Mouse (Mus musculus): ENCODE data around the gene Maml3. TPM values are rescaled to one million over a fixed set of nuclear protein-coding genes. Genes with fewer than 3 reads are reported as not detected.

Maml3 gene
- polyA plus RNA-seq, 1 experiment from 2014 or later: 2.9 TPM

GRCm38 (mm10) chr3:51757032-51757431 is 347.8 kb downstream of the Maml3 start:
- ATAC-seq (ENCODE audit: low FRiP score, low TSS enrichment): no peak
- DNase-seq (ENCODE audit: low spot score): no peak
- Histone ChIP-seq H3K9ac (ENCODE audit: low read length) (no peak overlapping the region), H3K27me3 (ENCODE audit: control insufficient read depth, insufficient read depth, low read length) (no peaks in the 10 kb centered on the region), H3K4me3 (ENCODE audit: low read depth, low read length) (no peak overlapping the region), H3K9me3 (ENCODE audit: control insufficient read depth, low read length) (no peaks in the 10 kb centered on the region), H3K36me3 (ENCODE audit: control insufficient read depth, insufficient read depth, low read length) (no peaks in the 10 kb centered on the region), H3K4me2 (replicated peaks; ENCODE audit: low read depth) (no peak overlapping the region), H3K27ac (replicated peaks) (no peak overlapping the region), H3K4me1 (replicated peaks; ENCODE audit: control insufficient read depth, insufficient read depth) (no peaks in the 10 kb centered on the region)
- TF ChIP-seq CTCF (IDR thresholded peaks at IDR 0.05; ENCODE audit: low read depth) (no peak), EP300 (optimal IDR thresholded peaks at IDR 0.05) (no peak)
- 91% methylated on average over 5 of the region's 5 CpGs for whole genome bisulfite sequencing

- H3K9ac ChIP-seq (ENCODE audit: low read length): no peak overlapping the region
- no peak for TF ChIP-seq EP300 (optimal IDR thresholded peaks at IDR 0.05)
- TF ChIP-seq CTCF (IDR thresholded peaks at IDR 0.05; ENCODE audit: low read depth): no peak
- H3K4me2 ChIP-seq (replicated peaks; ENCODE audit: low read depth): no peak overlapping the region
- 72% methylated on average over 5 of the region's 5 CpGs for WGBS
- DNase-seq (ENCODE audit: low spot score): no peak
- H3K4me3 ChIP-seq (ENCODE audit: low read depth, low read length): no peak overlapping the region
- no peaks in the 10 kb centered on the region for H3K9me3 ChIP-seq (ENCODE audit: control insufficient read depth, low read length)
- H3K27ac ChIP-seq (replicated peaks): no peak overlapping the region
- no peaks in the 10 kb centered on the region for H3K27me3 ChIP-seq (ENCODE audit: control insufficient read depth, insufficient read depth, low read length)
- peak; percentile 51; the same call in 1 of the 2 replicates for ATAC-seq (ENCODE audit: low FRiP score, low TSS enrichment)
- no peaks in the 10 kb centered on the region for H3K4me1 ChIP-seq (replicated peaks; ENCODE audit: control insufficient read depth, insufficient read depth)
- H3K36me3 ChIP-seq (ENCODE audit: control insufficient read depth, insufficient read depth, low read length): no peaks in the 10 kb centered on the region
Measured at GRCm38 (mm10) chr3:51756283-51756682, 348.6 kb downstream of the Maml3 start.

- H3K4me3 ChIP-seq (ENCODE audit: low read depth, low read length): no peak overlapping the region
- no peaks in the 10 kb centered on the region for H3K27me3 ChIP-seq (ENCODE audit: control insufficient read depth, insufficient read depth, low read length)
- TF ChIP-seq CTCF (IDR thresholded peaks at IDR 0.05; ENCODE audit: low read depth): peak; percentile 36
- TF ChIP-seq EP300 (optimal IDR thresholded peaks at IDR 0.05): no peak
- no peak for ATAC-seq (ENCODE audit: low FRiP score, low TSS enrichment)
- H3K4me2 ChIP-seq (replicated peaks; ENCODE audit: low read depth): no peak overlapping the region
- H3K9ac ChIP-seq (ENCODE audit: low read length): no peak overlapping the region
- no peaks in the 10 kb centered on the region; the same call in 1 of the 2 replicates for H3K4me1 ChIP-seq (replicated peaks; ENCODE audit: control insufficient read depth, insufficient read depth)
- H3K27ac ChIP-seq (replicated peaks): no peak overlapping the region
- no peaks in the 10 kb centered on the region for H3K9me3 ChIP-seq (ENCODE audit: control insufficient read depth, low read length)
- 66% methylated on average over 5 of the region's 5 CpGs for WGBS
- no peaks in the 10 kb centered on the region for H3K36me3 ChIP-seq (ENCODE audit: control insufficient read depth, insufficient read depth, low read length)
- no peak for DNase-seq (ENCODE audit: low spot score)
Measured at GRCm38 (mm10) chr3:51753262-51753661, 351.6 kb downstream of the Maml3 start.

GRCm38 (mm10) chr3:51751440-51751839 is 353.4 kb downstream of the Maml3 start:
- H3K4me1 ChIP-seq (replicated peaks; ENCODE audit: control insufficient read depth, insufficient read depth): no peaks in the 10 kb centered on the region; the same call in 1 of the 2 replicates
- H3K9me3 ChIP-seq (ENCODE audit: control insufficient read depth, low read length): no peaks in the 10 kb centered on the region
- H3K4me2 ChIP-seq (replicated peaks; ENCODE audit: low read depth): no peak overlapping the region
- TF ChIP-seq EP300 (optimal IDR thresholded peaks at IDR 0.05) (no peak), CTCF (IDR thresholded peaks at IDR 0.05; ENCODE audit: low read depth) (no peak)
- WGBS: 82% methylated on average over 12 of the region's 12 CpGs
- DNase-seq (ENCODE audit: low spot score): no peak
- no peak overlapping the region for H3K4me3 ChIP-seq (ENCODE audit: low read depth, low read length)
- no peak overlapping the region for H3K27ac ChIP-seq (replicated peaks)
- H3K36me3 ChIP-seq (ENCODE audit: control insufficient read depth, insufficient read depth, low read length): no peaks in the 10 kb centered on the region
- no peaks in the 10 kb centered on the region for H3K27me3 ChIP-seq (ENCODE audit: control insufficient read depth, insufficient read depth, low read length)
- H3K9ac ChIP-seq (ENCODE audit: low read length): no peak overlapping the region
- ATAC-seq (ENCODE audit: low FRiP score, low TSS enrichment): no peak

- Histone ChIP-seq H3K36me3 (ENCODE audit: control insufficient read depth, insufficient read depth, low read length) (no peaks in the 10 kb centered on the region), H3K27ac (replicated peaks) (peak overlapping the region; percentile 67; the same call in 1 of the 2 replicates), H3K27me3 (ENCODE audit: control insufficient read depth, insufficient read depth, low read length) (no peaks in the 10 kb centered on the region), H3K4me3 (ENCODE audit: low read depth, low read length) (no peak overlapping the region), H3K4me1 (replicated peaks; ENCODE audit: control insufficient read depth, insufficient read depth) (no peaks in the 10 kb centered on the region; the same call in 1 of the 2 replicates), H3K4me2 (replicated peaks; ENCODE audit: low read depth) (0 out of 2 replicates have a peak overlapping the region, but pooled peaks have one; percentile 3), H3K9ac (ENCODE audit: low read length) (peak overlapping the region; percentile 3; the same call in 1 of the 2 replicates), H3K9me3 (ENCODE audit: control insufficient read depth, low read length) (no peaks in the 10 kb centered on the region)
- 17% methylated on average over 8 of the region's 8 CpGs for WGBS
- ATAC-seq (ENCODE audit: low FRiP score, low TSS enrichment) (peak; percentile 77; the same call in 1 of the 2 replicates), DNase-seq (ENCODE audit: low spot score) (no peak)
- TF ChIP-seq EP300 (optimal IDR thresholded peaks at IDR 0.05): no peak
- peak; percentile 29; the same call in 1 of the 2 replicates for TF ChIP-seq CTCF (IDR thresholded peaks at IDR 0.05; ENCODE audit: low read depth)
Measured at GRCm38 (mm10) chr3:51749812-51750481, 354.9 kb downstream of the Maml3 start.

- 30% methylated on average over 7 of the region's 7 CpGs for WGBS
- Histone ChIP-seq H3K9ac (ENCODE audit: low read length) (no peak overlapping the region; the same call in 1 of the 2 replicates), H3K4me3 (ENCODE audit: low read depth, low read length) (no peak overlapping the region), H3K4me1 (replicated peaks; ENCODE audit: control insufficient read depth, insufficient read depth) (no peaks in the 10 kb centered on the region; the same call in 1 of the 2 replicates), H3K9me3 (ENCODE audit: control insufficient read depth, low read length) (no peaks in the 10 kb centered on the region), H3K36me3 (ENCODE audit: control insufficient read depth, insufficient read depth, low read length) (no peaks in the 10 kb centered on the region), H3K4me2 (replicated peaks; ENCODE audit: low read depth) (0 out of 2 replicates have a peak overlapping the region, but pooled peaks have one; percentile 3), H3K27ac (replicated peaks) (peak overlapping the region; percentile 67; the same call in 1 of the 2 replicates), H3K27me3 (ENCODE audit: control insufficient read depth, insufficient read depth, low read length) (no peaks in the 10 kb centered on the region)
- TF ChIP-seq EP300 (optimal IDR thresholded peaks at IDR 0.05) (no peak), CTCF (IDR thresholded peaks at IDR 0.05; ENCODE audit: low read depth) (no peak)
- DNase-seq (ENCODE audit: low spot score) (no peak), ATAC-seq (ENCODE audit: low FRiP score, low TSS enrichment) (no peak)
Measured at GRCm38 (mm10) chr3:51749421-51749811, 355.5 kb downstream of the Maml3 start.

Measured in stomach, postnatal 0 days (tissue).